Mouse (Mus musculus) heart, embryonic 15.5 days (tissue): ENCODE data around the gene Prkar2a. TPM values are rescaled to one million over a fixed set of nuclear protein-coding genes. Genes with fewer than 3 reads are reported as not detected.

ENCODE experiments used
- ATAC-seq: fragments of 200-750 bp; cut with Nextera tagmentation; replicated peaks from 2 replicates; pipeline ENCODE4 v1.8.0; 2017; ENCODE audit warnings: low read depth, moderate TSS enrichment; ENCODE audit not compliant: insufficient number of reproducible peaks, insufficient read depth, low FRiP score
- H3K27ac ChIP-seq: fragments of 300-500 bp; sonication (generic); 2 replicates; pipeline ENCODE4 v1.5.1; 2015; ENCODE audit warnings: mild to moderate bottlenecking, inconsistent platforms
- H3K27me3 ChIP-seq: fragments of 300-500 bp; sonication (generic); 2 replicates; pipeline ENCODE4 v1.6.1; 2015; ENCODE audit warnings: inconsistent platforms
- H3K36me3 ChIP-seq: fragments of 300-500 bp; sonication (generic); 2 replicates; pipeline ENCODE4 v1.6.1; 2015; ENCODE audit warnings: mild to moderate bottlenecking, inconsistent platforms
- H3K4me1 ChIP-seq: fragments of 300-500 bp; sonication (generic); replicated peaks from 2 replicates; pipeline ENCODE4 v1.6.1; 2015; ENCODE audit warnings: inconsistent platforms
- H3K4me2 ChIP-seq: fragments of 300-500 bp; sonication (generic); 2 replicates; pipeline ENCODE4 v1.6.1; 2015; ENCODE audit warnings: inconsistent platforms, mild to moderate bottlenecking, moderate library complexity
- H3K4me3 ChIP-seq: fragments of 300-500 bp; sonication (generic); 2 replicates; pipeline ENCODE4 v1.5.1; 2015; ENCODE audit warnings: mild to moderate bottlenecking, inconsistent platforms
- H3K9ac ChIP-seq: fragments of 300-500 bp; sonication (generic); 2 replicates; pipeline ENCODE4 v1.6.1; 2015; ENCODE audit warnings: mild to moderate bottlenecking, inconsistent platforms
- H3K9me3 ChIP-seq: fragments of 300-500 bp; sonication (generic); replicated peaks from 2 replicates; pipeline ENCODE4 v1.6.1; 2016; ENCODE audit warnings: inconsistent platforms
- WGBS: fragments of 180-500 bp; shearing (Covaris S2); methylation state at CpG from one replicate; pipeline ENCODE4 v1.1.7; 2015; ENCODE audit warnings: mixed read lengths; 5-methylcytosine and 5-hydroxymethylcytosine counted together
- polyA plus RNA-seq: library from polyadenylated mRNA; unstranded; fragments of >200 nt; fragmentation: Nextera tagmentation; extraction: Ambion mirVana; gene quantifications from 2 replicates; pipeline ENCODE4 v1.2.1, GENCODE M21; 2015

The Prkar2a gene
- polyA plus RNA-seq, 1 experiment from 2014 or later: 25.7 TPM

DNA sequence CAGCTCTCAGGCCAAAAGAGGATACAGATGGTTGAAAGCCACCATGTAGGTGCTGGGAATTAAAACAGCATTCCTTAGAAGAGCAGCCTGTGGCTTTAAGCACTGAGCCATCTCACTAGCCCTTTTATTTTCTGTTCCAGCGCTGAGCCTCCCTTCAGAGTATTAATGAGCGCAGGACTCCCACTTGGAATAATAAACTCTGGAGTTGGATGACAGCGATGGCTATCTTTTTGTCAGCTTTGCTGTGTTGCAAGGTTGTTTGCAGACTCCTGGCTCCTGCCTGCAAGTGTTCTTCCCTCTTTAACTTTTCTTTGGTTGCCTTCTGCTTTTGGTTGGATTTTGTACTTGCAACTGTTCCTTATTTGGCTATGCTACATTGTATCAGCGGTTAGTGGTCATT lies 4.8 kb downstream of the Prkar2a start:
- H3K27ac ChIP-seq: no peak overlapping the region
- no peak for ATAC-seq
- H3K4me1 ChIP-seq: peaks cover 17% of the 10 kb centered on the region
- H3K9me3 ChIP-seq: no peaks in the 10 kb centered on the region
- H3K4me2 ChIP-seq: peak overlapping the region; percentile 16; the same call in 1 of the 2 replicates
- 82% methylated on average over 4 of the region's 4 CpGs for WGBS
- H3K9ac ChIP-seq: no peak overlapping the region
- H3K4me3 ChIP-seq: no peak overlapping the region
- no peaks in the 10 kb centered on the region for H3K27me3 ChIP-seq
- H3K36me3 ChIP-seq: no peaks in the 10 kb centered on the region

DNA sequence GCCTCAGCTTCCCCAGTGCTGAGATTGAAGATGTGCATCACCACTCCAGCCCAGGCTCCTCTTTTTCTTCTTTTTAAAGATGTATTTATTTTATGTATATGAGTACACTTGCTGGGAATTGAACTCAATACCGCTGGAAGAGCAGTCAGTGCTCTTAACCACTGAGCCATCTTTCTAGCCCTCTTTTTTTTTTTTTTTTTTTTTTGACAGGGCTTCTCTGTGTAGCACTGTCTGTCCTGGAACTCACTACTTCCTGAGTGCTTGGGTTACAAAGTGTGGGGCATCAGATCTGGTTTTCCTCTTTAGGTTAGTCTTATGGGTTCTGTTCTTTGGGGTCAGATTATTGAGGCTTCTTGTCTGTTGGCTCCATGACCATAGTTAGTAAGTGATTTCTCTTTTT lies 5.4 kb downstream of the Prkar2a start:
- Histone ChIP-seq H3K27ac (no peak overlapping the region), H3K27me3 (no peaks in the 10 kb centered on the region), H3K4me1 (peaks cover 17% of the 10 kb centered on the region), H3K4me3 (no peak overlapping the region), H3K36me3 (no peaks in the 10 kb centered on the region), H3K9ac (no peak overlapping the region), H3K9me3 (no peaks in the 10 kb centered on the region), H3K4me2 (no peak overlapping the region)
- no peak for ATAC-seq
- 83% methylated on average over 1 of the region's 1 CpGs for WGBS

DNA sequence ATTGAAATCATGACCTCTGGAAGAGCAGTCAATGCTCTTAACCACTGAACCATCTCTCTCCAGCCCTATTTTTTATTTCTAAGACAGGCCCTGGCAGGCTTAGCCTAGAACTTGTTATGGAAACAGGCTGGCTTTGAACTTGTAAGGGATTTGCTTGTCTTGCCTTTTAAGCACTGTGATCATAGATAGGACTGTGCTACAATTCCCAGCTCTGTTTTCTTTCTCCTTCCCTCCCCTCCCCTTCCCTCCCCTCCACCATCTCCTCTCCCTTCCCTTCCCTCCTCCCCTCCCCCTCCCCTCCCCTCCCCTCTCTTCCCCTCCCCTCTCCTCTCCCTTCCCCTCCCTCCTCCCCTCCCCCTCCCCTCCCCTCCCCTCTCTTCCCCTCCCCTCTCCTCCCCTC lies 13.4 kb downstream of the Prkar2a start:
- Histone ChIP-seq H3K27me3 (no peaks in the 10 kb centered on the region), H3K27ac (no peak overlapping the region), H3K9ac (no peak overlapping the region), H3K4me2 (no peak overlapping the region), H3K9me3 (no peaks in the 10 kb centered on the region), H3K4me3 (no peak overlapping the region), H3K4me1 (peaks cover 22% of the 10 kb centered on the region), H3K36me3 (no peaks in the 10 kb centered on the region)
- no peak for ATAC-seq

DNA sequence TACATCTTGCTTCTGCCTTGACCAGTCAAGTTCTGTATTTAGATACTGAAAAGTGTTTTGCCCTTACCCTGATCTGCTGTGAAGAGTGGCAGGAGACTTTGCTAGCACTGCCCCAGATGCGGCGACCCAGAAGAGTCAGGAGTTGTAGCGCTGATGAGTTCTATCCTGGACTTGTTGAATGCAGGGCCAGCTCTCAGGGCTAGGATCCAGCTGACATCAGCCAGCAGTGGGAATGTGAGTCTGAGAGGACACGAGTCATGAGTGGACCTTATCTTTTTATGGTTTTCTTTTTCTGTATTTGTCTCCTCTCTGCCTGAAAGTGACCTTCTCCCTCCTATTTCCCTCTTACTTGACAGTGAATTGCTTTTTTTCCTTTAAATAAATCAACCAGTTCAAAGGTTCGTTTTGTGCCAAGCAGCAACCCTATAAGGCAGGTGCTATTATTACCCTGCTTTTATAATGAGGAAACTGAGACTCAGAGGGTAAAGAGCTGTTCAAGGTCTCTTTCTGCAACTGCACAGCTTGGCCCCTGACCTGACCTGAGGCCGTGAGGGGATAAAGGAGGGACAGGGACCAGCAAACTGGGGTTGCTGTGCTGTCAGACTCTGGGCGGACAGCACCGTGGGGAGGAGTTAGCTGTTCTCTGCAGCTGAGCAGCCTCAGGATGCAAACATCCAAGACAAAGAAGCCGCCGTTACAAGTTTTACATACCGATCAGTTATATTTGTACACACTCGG lies 14.4 kb downstream of the Prkar2a start:
- Histone ChIP-seq H3K36me3 (no peaks in the 10 kb centered on the region), H3K9me3 (no peaks in the 10 kb centered on the region), H3K4me1 (peaks cover 22% of the 10 kb centered on the region), H3K4me3 (no peak overlapping the region), H3K27me3 (no peaks in the 10 kb centered on the region), H3K27ac (peak overlapping the region; percentile 86), H3K4me2 (peak overlapping the region; percentile 36), H3K9ac (no peak overlapping the region)
- 0 out of 2 replicates have a peak, but pooled peaks have one; percentile 47 for ATAC-seq
- WGBS: 27% methylated on average over 12 of the region's 12 CpGs

DNA sequence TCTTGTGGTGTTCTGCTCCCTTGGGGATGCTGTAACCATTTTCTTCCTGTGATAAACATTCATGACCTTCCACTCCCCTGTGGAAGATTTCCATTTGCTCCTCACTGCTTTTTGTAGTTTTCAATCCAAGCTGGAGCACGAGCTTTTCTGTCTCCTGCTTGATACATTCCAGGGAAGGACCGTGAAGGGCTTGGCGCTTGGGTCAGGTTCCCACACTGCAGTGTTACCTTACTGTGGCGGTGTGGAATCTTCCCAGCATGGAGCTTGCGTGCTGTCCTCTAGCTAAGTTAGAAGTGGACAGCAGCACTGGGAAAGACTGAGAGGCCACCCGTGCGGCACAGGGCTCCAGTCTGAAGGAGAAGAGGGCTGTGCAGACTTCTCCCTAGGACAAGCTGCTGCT lies 15.5 kb downstream of the Prkar2a start:
- no peak for ATAC-seq
- Histone ChIP-seq H3K9ac (no peak overlapping the region), H3K27me3 (no peaks in the 10 kb centered on the region), H3K4me3 (no peak overlapping the region), H3K36me3 (no peaks in the 10 kb centered on the region), H3K4me2 (peak overlapping the region; percentile 37), H3K4me1 (peaks cover 22% of the 10 kb centered on the region), H3K27ac (peak overlapping the region; percentile 86), H3K9me3 (no peaks in the 10 kb centered on the region)
- 36% methylated on average over 7 of the region's 7 CpGs for WGBS

DNA sequence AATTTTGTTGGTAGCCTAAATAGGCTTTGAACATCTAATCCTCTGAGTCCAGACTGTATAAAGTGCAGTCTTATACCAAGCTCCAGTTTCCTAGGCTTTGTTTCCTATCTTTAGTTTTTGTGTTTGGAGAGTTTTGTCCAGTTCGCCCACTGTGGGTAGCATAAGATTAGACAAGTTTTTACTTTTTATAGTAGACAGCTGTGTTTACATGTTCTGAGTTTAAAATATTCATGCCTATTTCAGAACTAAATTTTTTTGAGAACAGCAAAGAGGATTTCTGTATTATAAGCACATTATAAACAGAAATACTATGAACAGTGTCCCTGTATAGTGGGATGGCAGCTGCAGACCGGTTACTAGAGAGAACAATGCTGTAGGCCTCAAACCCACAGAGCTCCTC lies 18.1 kb downstream of the Prkar2a start:
- H3K4me3 ChIP-seq: no peak overlapping the region
- H3K27me3 ChIP-seq: no peaks in the 10 kb centered on the region
- H3K4me2 ChIP-seq: no peak overlapping the region
- peaks cover 22% of the 10 kb centered on the region for H3K4me1 ChIP-seq
- no peaks in the 10 kb centered on the region for H3K36me3 ChIP-seq
- no peak overlapping the region for H3K9ac ChIP-seq
- H3K9me3 ChIP-seq: no peaks in the 10 kb centered on the region
- 81% methylated on average over 2 of the region's 2 CpGs for WGBS
- H3K27ac ChIP-seq: no peak overlapping the region; the same call in 1 of the 2 replicates
- ATAC-seq: no peak

DNA sequence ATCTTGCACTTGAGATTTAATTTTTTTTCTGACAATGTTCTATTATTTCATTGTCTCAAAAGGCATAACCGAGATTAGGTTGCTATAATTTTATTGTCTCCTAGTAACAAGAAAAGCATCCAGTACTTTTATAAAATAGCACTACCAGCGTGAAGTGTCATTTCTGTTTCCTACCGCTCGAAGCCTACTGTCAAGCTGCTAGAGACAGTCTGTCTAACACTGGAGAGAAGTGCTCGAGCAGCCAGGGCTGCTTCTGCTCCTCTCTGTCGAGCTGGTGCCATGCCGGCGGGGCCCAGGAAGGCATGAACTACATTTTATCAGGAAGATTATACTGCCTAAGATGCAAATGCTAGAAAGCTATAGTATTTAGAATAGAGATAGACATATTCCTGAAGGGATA lies 19.7 kb downstream of the Prkar2a start:
- 75% methylated on average over 8 of the region's 8 CpGs for WGBS
- no peak overlapping the region for H3K9ac ChIP-seq
- no peaks in the 10 kb centered on the region for H3K27me3 ChIP-seq
- no peaks in the 10 kb centered on the region for H3K9me3 ChIP-seq
- no peak for ATAC-seq
- peaks cover 13% of the 10 kb centered on the region for H3K4me1 ChIP-seq
- no peak overlapping the region for H3K4me2 ChIP-seq
- H3K36me3 ChIP-seq: no peaks in the 10 kb centered on the region
- H3K4me3 ChIP-seq: no peak overlapping the region
- H3K27ac ChIP-seq: no peak overlapping the region

DNA sequence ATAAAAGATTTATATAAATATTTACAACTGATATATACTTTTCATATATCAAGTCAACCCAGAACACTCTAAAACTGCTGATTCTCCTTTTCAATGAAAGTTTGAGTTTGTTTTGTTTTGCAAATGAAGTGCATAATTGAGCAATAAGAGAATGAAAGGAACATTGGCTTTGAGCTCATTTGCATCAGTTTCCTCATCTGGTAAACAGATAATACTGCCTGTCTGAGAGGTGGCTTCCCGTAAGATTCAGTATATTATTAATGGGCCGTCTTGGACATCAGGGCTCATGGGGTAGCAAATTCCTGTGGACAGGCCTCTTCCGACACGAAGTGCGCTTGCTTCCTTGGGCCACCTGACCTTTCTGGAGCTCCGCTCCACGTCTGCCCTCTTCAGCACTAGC lies 21.7 kb downstream of the Prkar2a start:
- H3K27me3 ChIP-seq: no peaks in the 10 kb centered on the region
- no peaks in the 10 kb centered on the region for H3K9me3 ChIP-seq
- ATAC-seq: no peak

DNA sequence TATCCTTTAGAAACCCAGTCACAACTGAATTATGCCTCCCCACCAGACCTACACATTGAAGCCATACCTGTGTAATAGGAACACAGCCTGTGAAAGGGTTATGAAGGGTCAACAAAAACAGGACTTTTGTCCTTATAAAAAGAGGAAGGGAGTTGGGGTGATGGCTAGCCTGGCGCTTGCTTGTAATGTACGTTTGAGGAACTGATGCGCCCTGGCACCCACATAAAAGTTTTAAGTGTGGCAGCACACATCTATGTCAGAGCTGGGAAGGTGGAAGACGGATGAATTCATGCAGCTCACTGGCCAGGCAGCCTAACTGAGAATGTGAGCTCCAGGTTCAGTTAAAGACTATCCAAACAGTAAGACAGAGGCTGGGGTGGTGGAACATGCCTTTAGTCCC lies 27.1 kb downstream of the Prkar2a start:
- Histone ChIP-seq H3K36me3 (peaks cover 22% of the 10 kb centered on the region; the same call in 1 of the 2 replicates), H3K4me1 (no peaks in the 10 kb centered on the region), H3K4me3 (no peak overlapping the region), H3K9me3 (no peaks in the 10 kb centered on the region), H3K9ac (no peak overlapping the region), H3K27ac (no peak overlapping the region), H3K4me2 (no peak overlapping the region), H3K27me3 (no peaks in the 10 kb centered on the region)
- ATAC-seq: no peak
- WGBS: 90% methylated on average over 4 of the region's 4 CpGs

More for the DNA sequence above, 21.7 kb downstream of the Prkar2a start:
- WGBS: 83% methylated on average over 7 of the region's 7 CpGs
- no peak overlapping the region for H3K27ac ChIP-seq
- no peak overlapping the region for H3K4me3 ChIP-seq
- no peaks in the 10 kb centered on the region for H3K36me3 ChIP-seq
- no peak overlapping the region for H3K4me2 ChIP-seq
- 0 out of 2 replicates have a peak, but pooled peaks cover 2% of the 10 kb centered on the region for H3K4me1 ChIP-seq
- no peak overlapping the region for H3K9ac ChIP-seq

DNA sequence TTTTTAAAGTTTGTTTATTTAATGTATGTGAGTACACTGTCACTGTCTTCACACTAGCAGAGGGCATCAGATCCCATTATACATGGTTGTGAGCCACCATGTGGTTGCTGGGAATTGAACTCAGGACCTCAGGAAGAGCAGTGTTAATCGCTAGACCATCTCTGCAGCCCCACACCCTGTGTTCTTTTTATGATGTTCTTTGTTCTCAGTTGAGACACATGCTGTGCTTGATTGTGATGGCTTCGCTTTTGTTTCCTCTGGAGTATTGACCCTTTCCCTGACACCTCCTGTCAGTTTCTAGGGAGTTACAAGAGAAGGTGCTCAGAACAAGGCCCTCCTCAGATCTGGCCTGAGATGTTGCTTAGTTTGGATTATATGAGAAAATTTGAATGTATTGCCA lies 34.6 kb downstream of the Prkar2a start:
- no peaks in the 10 kb centered on the region for H3K9me3 ChIP-seq
- no peak overlapping the region for H3K9ac ChIP-seq
- H3K27me3 ChIP-seq: no peaks in the 10 kb centered on the region
- WGBS: 72% methylated on average over 2 of the region's 2 CpGs
- peaks cover 10% of the 10 kb centered on the region; the same call in 1 of the 2 replicates for H3K36me3 ChIP-seq
- H3K4me3 ChIP-seq: no peak overlapping the region
- no peak for ATAC-seq
- no peak overlapping the region for H3K4me2 ChIP-seq
- H3K4me1 ChIP-seq: no peaks in the 10 kb centered on the region
- H3K27ac ChIP-seq: no peak overlapping the region

DNA sequence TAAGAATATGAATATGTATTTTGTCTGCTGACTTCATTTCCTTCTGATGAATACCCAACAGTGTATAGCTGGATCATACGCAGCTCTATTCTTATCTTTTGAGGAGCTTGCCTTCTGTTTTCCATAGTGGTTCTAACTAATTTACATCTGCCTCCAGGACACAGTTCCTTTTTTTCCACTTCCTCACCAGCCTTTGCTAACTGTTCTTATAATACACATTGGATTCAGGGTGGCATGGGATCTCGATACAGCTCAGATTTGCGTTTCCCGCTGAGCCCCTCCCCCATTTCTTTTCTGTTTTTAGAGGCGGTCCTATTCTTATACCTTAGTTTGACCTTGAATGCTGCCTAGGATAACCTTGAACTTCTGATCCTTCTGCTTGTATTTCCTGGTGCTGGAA lies 37.0 kb downstream of the Prkar2a start:
- no peaks in the 10 kb centered on the region for H3K27me3 ChIP-seq
- WGBS: 82% methylated on average over 5 of the region's 5 CpGs

DNA sequence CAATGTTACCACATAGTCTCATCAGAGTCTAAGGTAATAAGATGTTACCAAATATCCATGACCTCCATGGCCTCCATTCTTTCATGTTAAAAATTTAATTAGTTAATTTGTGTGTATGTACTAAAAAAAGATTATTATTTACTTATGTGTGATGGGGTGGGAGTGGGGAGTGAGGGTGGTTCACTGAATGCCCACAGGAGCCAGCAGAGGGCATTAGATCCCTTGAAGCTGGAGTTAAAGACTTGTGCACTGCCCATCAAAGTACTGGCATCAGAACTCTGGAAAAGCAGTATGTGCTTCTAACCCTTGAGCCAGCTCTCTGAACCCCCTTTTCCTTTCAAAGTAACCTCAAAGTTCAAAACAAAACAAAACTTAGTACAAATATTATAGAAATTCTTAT lies 39.9 kb downstream of the Prkar2a start:
- Histone ChIP-seq H3K4me2 (no peak overlapping the region), H3K9ac (no peak overlapping the region), H3K27ac (no peak overlapping the region), H3K36me3 (peaks cover 5% of the 10 kb centered on the region), H3K27me3 (no peaks in the 10 kb centered on the region), H3K4me1 (no peaks in the 10 kb centered on the region), H3K9me3 (no peaks in the 10 kb centered on the region), H3K4me3 (no peak overlapping the region)
- no peak for ATAC-seq

More for the DNA sequence above, 37.0 kb downstream of the Prkar2a start:
- no peak overlapping the region for H3K4me3 ChIP-seq
- no peak overlapping the region for H3K9ac ChIP-seq
- ATAC-seq: no peak
- no peak overlapping the region for H3K27ac ChIP-seq
- no peaks in the 10 kb centered on the region; the same call in none of the 2 replicates for H3K36me3 ChIP-seq
- H3K4me2 ChIP-seq: no peak overlapping the region
- H3K4me1 ChIP-seq: no peaks in the 10 kb centered on the region
- no peaks in the 10 kb centered on the region for H3K9me3 ChIP-seq
